Mouse (Mus musculus) ES-E14 (cell line): ENCODE data around the gene Sptssb. TPM values are rescaled to one million over a fixed set of nuclear protein-coding genes. Genes with fewer than 3 reads are reported as not detected.
A peak's percentile ranks its signal among the peaks of the same experiment; 100 is the strongest.

ENCODE experiments used
- DNase-seq: peaks from one replicate; pipeline ENCODE4 v3.0.0-alpha.2; 2013; ENCODE audit warnings: low read depth, low spot score
- H3K27ac ChIP-seq: 2 replicates; pipeline ENCODE4 v1.5.1; 2012; ENCODE audit warnings: low read depth, mild to moderate bottlenecking, low read length, moderate library complexity, mixed read lengths; ENCODE audit not compliant: poor library complexity, insufficient read depth, severe bottlenecking
- H3K36me3 ChIP-seq: 2 replicates; pipeline ENCODE4 v1.6.1; 2012; ENCODE audit warnings: mild to moderate bottlenecking, low read length, moderate library complexity, mixed read lengths; ENCODE audit not compliant: control insufficient read depth, poor library complexity, insufficient read depth, severe bottlenecking
- H3K4me1 ChIP-seq, 2 experiments: fragments of 150-350 bp in 1 of 2; sonication (generic) in 1 of 2; 2 replicates each; pipeline ENCODE4 v1.6.1; 2012; ENCODE audit warnings: low read length in 2 of 2, mild to moderate bottlenecking in 1 of 2, mixed read lengths in 1 of 2; ENCODE audit not compliant: control insufficient read depth in 2 of 2, insufficient read depth in 2 of 2, poor library complexity in 1 of 2
- H3K4me3 ChIP-seq, 2 experiments: fragments of 150-350 bp in 1 of 2; sonication (generic) in 1 of 2; 2 replicates each; pipeline ENCODE4 v1.5.1; 2012; ENCODE audit warnings: low read length in 2 of 2, low read depth in 1 of 2, mild to moderate bottlenecking in 1 of 2, mixed read lengths in 1 of 2; ENCODE audit not compliant: insufficient read depth in 1 of 2, poor library complexity in 1 of 2, severe bottlenecking in 1 of 2
- H3K9ac ChIP-seq: 2 replicates; pipeline ENCODE4 v1.6.1; 2012; ENCODE audit warnings: low read depth, mild to moderate bottlenecking, low read length, mixed read lengths; ENCODE audit not compliant: poor library complexity, insufficient read depth, severe bottlenecking
- H3K9me3 ChIP-seq: fragments of 150-350 bp; sonication (generic); 2 replicates; pipeline ENCODE4 v1.6.1; 2012; ENCODE audit warnings: low read depth, mild to moderate bottlenecking, low read length; ENCODE audit not compliant: control insufficient read depth, insufficient read depth
- CHD2 ChIP-seq: IDR thresholded peaks from 2 replicates; pipeline ENCODE4 v1.6.1; 2014; ENCODE audit warnings: mild to moderate bottlenecking, low read depth, low read length, inconsistent platforms
- HCFC1 ChIP-seq: IDR thresholded peaks from 2 replicates; pipeline ENCODE4 v1.6.1; 2012; ENCODE audit warnings: low read length, inconsistent platforms, borderline replicate concordance; ENCODE audit not compliant: insufficient read depth
- MAFK ChIP-seq: IDR thresholded peaks from 2 replicates; pipeline ENCODE4 v1.6.1; 2014; ENCODE audit warnings: mild to moderate bottlenecking, low read depth, low read length, inconsistent platforms; ENCODE audit not compliant: insufficient read depth
- ZC3H11A ChIP-seq: IDR thresholded peaks from 2 replicates; pipeline ENCODE4 v1.6.1; 2012; ENCODE audit warnings: low read depth, mild to moderate bottlenecking, inconsistent platforms, low read length, borderline replicate concordance
- ZNF384 ChIP-seq: IDR thresholded peaks from 2 replicates; pipeline ENCODE4 v1.6.1; 2012; ENCODE audit warnings: low read depth, low read length, inconsistent platforms
- in situ Hi-C, 2 experiments: fragments of 600-800 bp; cut with MboI; formaldehyde crosslinking; loops; one replicate each; pipeline ENCODE4 v1.15.1; 2025; ENCODE audit warnings: low sequenced_read_pairs in 2 of 2, inconsistent platforms in 1 of 2; ENCODE audit not compliant: unreplicated experiment in 2 of 2
- total RNA-seq: library from RNA; depleted of rRNA; stranded (reverse); fragments of 300-350 nt; gene quantifications from 2 replicates; pipeline ENCODE4 v1.2.3, GENCODE M21; 2012

Gene Sptssb
- total RNA-seq, 1 experiment = not detected

GRCm38 (mm10) chr3:69860589-69861521 is 1.1 kb upstream of the Sptssb start:
- in situ Hi-C loops = no loop called here
- no peak overlapping the region for H3K27ac ChIP-seq

GRCm38 (mm10) chr3:69839485-69839884 is 20.3 kb downstream of the Sptssb start:
- in situ Hi-C loops = no loop called here
- no peak overlapping the region for H3K4me3 ChIP-seq
- no peak for DNase-seq
- no peak overlapping the region for H3K27ac ChIP-seq
- H3K9ac ChIP-seq = no peak overlapping the region
- H3K36me3 ChIP-seq = no peaks in the 10 kb centered on the region
- no peaks in the 10 kb centered on the region for H3K4me1 ChIP-seq
- no peak for TF ChIP-seq MAFK
- TF ChIP-seq HCFC1 = no peak
- TF ChIP-seq CHD2 = no peak
- no peak for TF ChIP-seq ZC3H11A
- TF ChIP-seq ZNF384 = no peak
- H3K9me3 ChIP-seq = no peaks in the 10 kb centered on the region

More at GRCm38 (mm10) chr3:69860589-69861521, 1.1 kb upstream of the Sptssb start:
- TF ChIP-seq MAFK = no peak
- Histone ChIP-seq H3K4me3 (peak overlapping the region; percentile 35 to 68), H3K36me3 (no peaks in the 10 kb centered on the region), H3K9me3 (no peaks in the 10 kb centered on the region), H3K4me1 (0 out of 4 replicates have a peak, but pooled peaks cover 0 to 3% of the 10 kb centered on the region in 2 experiments), H3K9ac (no peak overlapping the region)
- peak; percentile 29 for DNase-seq

- in situ Hi-C loops = no loop called here
- no peak for TF ChIP-seq CHD2
- H3K9ac ChIP-seq = no peak overlapping the region
Measured at GRCm38 (mm10) chr3:69829532-69829931, 30.2 kb downstream of the Sptssb start.

GRCm38 (mm10) chr3:69824536-69824935 is 35.2 kb downstream of the Sptssb start:
- no peak overlapping the region for H3K27ac ChIP-seq
- TF ChIP-seq HCFC1 (no peak), ZC3H11A (no peak), ZNF384 (no peak), MAFK (no peak), CHD2 (no peak)
- H3K4me3 ChIP-seq = no peak overlapping the region
- H3K9me3 ChIP-seq = no peaks in the 10 kb centered on the region
- DNase-seq = no peak
- in situ Hi-C loops = no loop called here
- no peaks in the 10 kb centered on the region for H3K4me1 ChIP-seq
- H3K9ac ChIP-seq = no peak overlapping the region
- no peaks in the 10 kb centered on the region for H3K36me3 ChIP-seq

More at GRCm38 (mm10) chr3:69829532-69829931, 30.2 kb downstream of the Sptssb start:
- H3K27ac ChIP-seq = no peak overlapping the region
- no peak for DNase-seq
- H3K36me3 ChIP-seq = no peaks in the 10 kb centered on the region
- no peaks in the 10 kb centered on the region for H3K4me1 ChIP-seq
- no peak overlapping the region for H3K4me3 ChIP-seq
- H3K9me3 ChIP-seq = no peaks in the 10 kb centered on the region

- H3K9ac ChIP-seq = no peak overlapping the region
- H3K27ac ChIP-seq = no peak overlapping the region
- no peak for DNase-seq
- in situ Hi-C loops = no loop called here
- no peaks in the 10 kb centered on the region for H3K36me3 ChIP-seq
- no peak for TF ChIP-seq MAFK
- no peak for TF ChIP-seq ZNF384
- no peak for TF ChIP-seq CHD2
- H3K4me1 ChIP-seq = no peaks in the 10 kb centered on the region
- no peak overlapping the region for H3K4me3 ChIP-seq
- no peaks in the 10 kb centered on the region for H3K9me3 ChIP-seq
Measured at GRCm38 (mm10) chr3:69820614-69821013, 39.1 kb downstream of the Sptssb start.
